Mouse (Mus musculus): ENCODE measurements around the gene Avpr1b. TPM values are rescaled to one million over a fixed set of nuclear protein-coding genes. Genes with fewer than 3 reads are reported as not detected.
A peak's percentile ranks its signal among the peaks of the same experiment; 100 is the strongest.

Gene Avpr1b
- polyA plus RNA-seq, 1 experiment from 2014 or later, result not detected

- 75% methylated on average over 6 of the region's 6 CpGs for WGBS (ENCODE audit: insufficient replicate concordance)
- Histone ChIP-seq H3K36me3 (peaks cover 3% of the 10 kb centered on the region; the same call in 1 of the 2 replicates), H3K27me3 (replicated peaks) (no peaks in the 10 kb centered on the region), H3K4me3 (no peak overlapping the region), H3K9me3 (replicated peaks) (no peaks in the 10 kb centered on the region), H3K9ac (no peak overlapping the region), H3K4me1 (peaks cover 9% of the 10 kb centered on the region; the same call in 1 of the 2 replicates), H3K27ac (no peak overlapping the region), H3K4me2 (no peak overlapping the region)
- ATAC-seq, result no peak
Measured at GRCm38 (mm10) chr1:131655601-131656000, 56.6 kb downstream of the Avpr1b start.

GRCm38 (mm10) chr1:131657945-131658354 lies 58.9 kb downstream of the Avpr1b start:
- Histone ChIP-seq H3K27me3 (replicated peaks) (no peaks in the 10 kb centered on the region), H3K9me3 (replicated peaks) (no peaks in the 10 kb centered on the region), H3K36me3 (no peaks in the 10 kb centered on the region), H3K4me1 (peaks cover 11% of the 10 kb centered on the region), H3K4me3 (no peak overlapping the region), H3K27ac (no peak overlapping the region), H3K4me2 (peak overlapping the region; percentile 33), H3K9ac (no peak overlapping the region)
- 1% methylated on average over 11 of the region's 11 CpGs for WGBS (ENCODE audit: insufficient replicate concordance)
- ATAC-seq, result peak; percentile 75

- H3K27me3 ChIP-seq (replicated peaks), result no peaks in the 10 kb centered on the region
- H3K4me1 ChIP-seq, result peaks cover 20% of the 10 kb centered on the region
- H3K4me3 ChIP-seq, result no peak overlapping the region
- no peaks in the 10 kb centered on the region for H3K36me3 ChIP-seq
- H3K9me3 ChIP-seq (replicated peaks), result no peaks in the 10 kb centered on the region
- no peak overlapping the region for H3K4me2 ChIP-seq
- H3K27ac ChIP-seq, result no peak overlapping the region
- WGBS (ENCODE audit: insufficient replicate concordance), result 65% methylated on average over 5 of the region's 5 CpGs
- H3K9ac ChIP-seq, result no peak overlapping the region
- no peak for ATAC-seq
Measured at GRCm38 (mm10) chr1:131659512-131660085, 60.6 kb downstream of the Avpr1b start.

DNA sequence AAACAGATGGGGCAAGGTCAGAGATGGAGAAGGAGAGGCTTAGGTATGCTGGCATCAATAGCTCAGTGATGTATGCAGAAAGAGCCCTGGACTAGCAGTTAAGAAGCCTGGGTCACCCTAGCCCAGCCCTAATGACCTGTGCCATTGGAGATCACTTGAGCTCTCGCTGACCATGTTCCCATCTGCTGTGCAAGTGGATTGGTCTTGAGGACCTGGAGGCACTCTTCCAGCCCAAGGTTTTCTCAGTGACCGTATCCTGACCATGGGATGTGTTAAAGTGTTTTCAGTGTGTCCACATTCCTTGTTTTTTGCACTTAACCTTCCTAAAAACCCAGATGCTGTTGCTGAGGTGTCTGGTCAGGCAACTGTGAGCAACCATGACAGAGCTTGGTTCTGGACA lies 61.2 kb downstream of the Avpr1b start:
- Histone ChIP-seq H3K27ac (no peak overlapping the region), H3K4me1 (peaks cover 20% of the 10 kb centered on the region), H3K9me3 (replicated peaks) (no peaks in the 10 kb centered on the region), H3K9ac (no peak overlapping the region), H3K36me3 (no peaks in the 10 kb centered on the region), H3K4me2 (no peak overlapping the region), H3K4me3 (no peak overlapping the region), H3K27me3 (replicated peaks) (no peaks in the 10 kb centered on the region)
- 64% methylated on average over 2 of the region's 2 CpGs for WGBS (ENCODE audit: insufficient replicate concordance)
- ATAC-seq, result no peak

DNA sequence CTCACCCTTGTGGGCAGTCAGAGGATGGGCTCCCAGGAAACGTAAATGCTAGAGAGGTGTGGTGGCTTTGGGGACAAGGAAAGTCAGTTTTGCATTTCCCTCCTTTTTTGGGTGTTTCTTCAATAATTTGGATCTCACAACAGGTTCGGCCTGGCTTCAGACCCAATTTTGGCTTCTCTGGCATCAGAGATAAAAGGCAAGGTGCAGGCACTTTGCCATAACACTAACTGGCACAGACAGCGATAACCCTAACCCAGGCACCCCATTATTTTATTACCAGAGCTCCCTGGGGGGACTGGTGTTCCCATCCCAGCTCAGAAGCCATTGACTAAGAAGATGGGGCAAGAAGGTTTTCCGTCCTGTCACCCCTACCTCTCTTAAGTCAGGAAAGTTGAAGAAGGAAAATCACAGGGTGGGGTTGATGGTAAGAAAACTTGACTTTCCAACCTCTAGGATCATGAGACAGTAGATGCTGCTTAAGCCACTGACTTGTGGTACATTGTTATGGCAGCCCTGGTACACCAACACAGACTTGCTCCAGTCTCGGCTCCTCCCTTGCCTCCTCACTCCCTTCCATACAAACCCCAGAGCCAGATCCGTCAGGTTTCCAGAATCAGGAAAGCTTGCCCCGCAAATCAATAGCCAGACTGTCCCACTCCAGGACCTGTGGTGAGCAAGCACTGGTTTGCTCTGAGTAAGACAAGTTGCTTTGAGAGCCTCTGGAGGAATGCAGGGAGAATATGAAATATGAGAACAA lies 61.9 kb downstream of the Avpr1b start:
- Histone ChIP-seq H3K4me2 (no peak overlapping the region), H3K36me3 (no peaks in the 10 kb centered on the region), H3K4me3 (no peak overlapping the region), H3K27ac (no peak overlapping the region), H3K9ac (no peak overlapping the region), H3K4me1 (peaks cover 20% of the 10 kb centered on the region), H3K9me3 (replicated peaks) (no peaks in the 10 kb centered on the region), H3K27me3 (replicated peaks) (no peaks in the 10 kb centered on the region)
- WGBS (ENCODE audit: insufficient replicate concordance), result 54% methylated on average over 7 of the region's 7 CpGs
- ATAC-seq, result no peak

Other genes with a start within 250 kb of the Avpr1b start
- gene Srgap2, start 71.9 kb upstream of the Avpr1b start, polyA plus RNA-seq (2016; fragmentation: Nextera tagmentation; extraction: Ambion mirVana), result 5.8 and 7.8 TPM in 2 replicates
- 3.4 and 3.7 TPM in 2 replicates for gene Fam72a, start 71.3 kb upstream of the Avpr1b start, polyA plus RNA-seq (2016; fragmentation: Nextera tagmentation; extraction: Ambion mirVana)
- gene Ctse, start 39.1 kb downstream of the Avpr1b start, polyA plus RNA-seq (2016; fragmentation: Nextera tagmentation; extraction: Ambion mirVana), result 12.6 TPM in 2 replicates
- gene Rab7b, start 89.5 kb downstream of the Avpr1b start, polyA plus RNA-seq (2016; fragmentation: Nextera tagmentation; extraction: Ambion mirVana), result 0.69 and 0.79 TPM in 2 replicates
- not detected in 2 replicates for gene Slc26a9, start 144.8 kb downstream of the Avpr1b start, polyA plus RNA-seq (2016; fragmentation: Nextera tagmentation; extraction: Ambion mirVana)
- 2.6 and 2.8 TPM in 2 replicates for gene Pm20d1, start 198.1 kb downstream of the Avpr1b start, polyA plus RNA-seq (2016; fragmentation: Nextera tagmentation; extraction: Ambion mirVana)
- gene Slc41a1, start 228.3 kb downstream of the Avpr1b start, polyA plus RNA-seq (2016; fragmentation: Nextera tagmentation; extraction: Ambion mirVana), result 2.4 and 3.4 TPM in 2 replicates